In genomic region chr13:3221622-3222021, GRCm38 (mm10) we compare ENCODE assay signal across 13 mouse cellular contexts.
A peak's percentile ranks its signal among the peaks of the same experiment; 100 is the strongest.
DNase-seq lines count a peak whose midpoint lies in the region; ATAC-seq and TF ChIP-seq lines count a peak whose summit lies in the region.
"Had no signal": no experiment of that assay in that cellular context is flagged by ENCODE, and none has a peak within 500 bp of the region (broad histone marks: within the 10 kb centered on the region; RNA-seq: fewer than 3 reads in every experiment).

No protein-coding gene starts in this region.

- peak overlapping the region; percentile 42 for H3K4me2 ChIP-seq in forebrain, embryonic 13.5 days
- peak overlapping the region; percentile 43 for H3K4me2 ChIP-seq in hindbrain, embryonic 14.5 days (replicated peaks)
- H3K4me2 ChIP-seq in neural tube, embryonic 12.5 days (replicated peaks): peak overlapping the region; percentile 31
- H3K4me2 ChIP-seq: embryonic facial prominence, embryonic 15.5 days; liver, embryonic 11.5 days had no signal

- no peaks in the 10 kb centered on the region for H3K27me3 ChIP-seq in forebrain, embryonic 13.5 days
- H3K27me3 ChIP-seq in hindbrain, embryonic 14.5 days (ENCODE audit: control insufficient read depth, insufficient read depth, low read length): no peaks in the 10 kb centered on the region
- H3K27me3 ChIP-seq in neural tube, embryonic 12.5 days (replicated peaks): no peaks in the 10 kb centered on the region
- H3K27me3 ChIP-seq in kidney, adult 2 months (replicated peaks; ENCODE audit: control insufficient read depth, insufficient read depth, low read length): no peaks in the 10 kb centered on the region
- H3K27me3 ChIP-seq: embryonic facial prominence, embryonic 15.5 days; megakaryocyte, embryonic 14.5 days had no signal

- no peak overlapping the region for H3K27ac ChIP-seq in forebrain, embryonic 13.5 days
- H3K27ac ChIP-seq in hindbrain, embryonic 14.5 days: no peak overlapping the region
- H3K27ac ChIP-seq in neural tube, embryonic 12.5 days: no peak overlapping the region
- no peak overlapping the region for H3K27ac ChIP-seq in kidney, adult 2 months (ENCODE audit: insufficient read depth, low read depth, low read length)
- H3K27ac ChIP-seq: embryonic facial prominence, embryonic 15.5 days; heart, adult 2 months had no signal

- H3K9ac ChIP-seq in forebrain, embryonic 13.5 days: no peak overlapping the region
- H3K9ac ChIP-seq in hindbrain, embryonic 14.5 days: no peak overlapping the region
- H3K9ac ChIP-seq in neural tube, embryonic 12.5 days: no peak overlapping the region
- H3K9ac ChIP-seq: embryonic facial prominence, embryonic 15.5 days had no signal

- TF ChIP-seq CTCF in kidney, adult 2 months (conservative IDR thresholded peaks at IDR 0.05; ENCODE audit: insufficient read depth, insufficient read length, low read depth, low read length): no peak

- no peak for TF ChIP-seq POLR2A in kidney, adult 2 months (IDR thresholded peaks at IDR 0.05; ENCODE audit: low read depth, low read length)

- H3K4me1 ChIP-seq in forebrain, embryonic 13.5 days: no peaks in the 10 kb centered on the region
- H3K4me1 ChIP-seq in hindbrain, embryonic 14.5 days (replicated peaks; ENCODE audit: control insufficient read depth, insufficient read depth, low read length): no peaks in the 10 kb centered on the region
- H3K4me1 ChIP-seq in neural tube, embryonic 12.5 days: no peaks in the 10 kb centered on the region
- no peaks in the 10 kb centered on the region for H3K4me1 ChIP-seq in kidney, adult 2 months (ENCODE audit: control insufficient read depth, insufficient read depth, low read length)
- H3K4me1 ChIP-seq: embryonic facial prominence, embryonic 15.5 days; megakaryocyte, embryonic 14.5 days had no signal

- no peaks in the 10 kb centered on the region for H3K36me3 ChIP-seq in forebrain, embryonic 13.5 days (ENCODE audit: poor library complexity, severe bottlenecking)
- H3K36me3 ChIP-seq in hindbrain, embryonic 14.5 days (replicated peaks; ENCODE audit: control insufficient read depth, insufficient read depth): no peaks in the 10 kb centered on the region
- no peaks in the 10 kb centered on the region for H3K36me3 ChIP-seq in neural tube, embryonic 12.5 days
- H3K36me3 ChIP-seq in kidney, adult 2 months (ENCODE audit: control insufficient read depth, insufficient read depth, low read length): no peaks in the 10 kb centered on the region
- H3K36me3 ChIP-seq: embryonic facial prominence, embryonic 15.5 days had no signal

- 0 out of 2 replicates have a peak, but pooled peaks cover 4% of the 10 kb centered on the region for H3K9me3 ChIP-seq in forebrain, embryonic 13.5 days (replicated peaks)
- no peaks in the 10 kb centered on the region for H3K9me3 ChIP-seq in hindbrain, embryonic 14.5 days (ENCODE audit: control insufficient read depth, low read length)
- no peaks in the 10 kb centered on the region; the same call in 1 of the 2 replicates for H3K9me3 ChIP-seq in neural tube, embryonic 12.5 days
- H3K9me3 ChIP-seq: embryonic facial prominence, embryonic 15.5 days had no signal

- peak overlapping the region; percentile 6; the same call in 1 of the 2 replicates for H3K4me3 ChIP-seq in forebrain, embryonic 13.5 days
- H3K4me3 ChIP-seq in hindbrain, embryonic 14.5 days (replicated peaks; ENCODE audit: low read length): peak overlapping the region; percentile 16; the same call in 1 of the 2 replicates
- no peak overlapping the region for H3K4me3 ChIP-seq in neural tube, embryonic 12.5 days
- H3K4me3 ChIP-seq in kidney, adult 2 months (ENCODE audit: insufficient read depth, low read depth, low read length): no peak overlapping the region
- H3K4me3 ChIP-seq: embryonic facial prominence, embryonic 15.5 days; heart, adult 2 months; megakaryocyte, embryonic 14.5 days had no signal

- intact Hi-C loops in heart, postnatal 10 days (cut with DNase I): no loop called here

- peak; percentile 19; the same call in 1 of the 2 replicates for ATAC-seq in forebrain, embryonic 13.5 days
- ATAC-seq in hindbrain, embryonic 14.5 days (ENCODE audit: low FRiP score): peak; percentile 53; the same call in 1 of the 2 replicates
- ATAC-seq in neural tube, embryonic 12.5 days (ENCODE audit: low FRiP score, low read depth): no peak
- ATAC-seq in erythroblast, adult 5-6 weeks (replicated peaks; ENCODE audit: low FRiP score, poor library complexity, severe bottlenecking): no peak

- 64% methylated on average over 16 of the region's 16 CpGs for WGBS in forebrain, embryonic 13.5 days
- 48% methylated on average over 16 of the region's 16 CpGs for WGBS in hindbrain, embryonic 14.5 days
- 60% methylated on average over 16 of the region's 16 CpGs for WGBS in neural tube, embryonic 12.5 days
- WGBS in kidney, adult 2 months: 75% methylated on average over 16 of the region's 16 CpGs

- DNase-seq in retina, postnatal 1 day: peak; percentile 1
- no peak for DNase-seq in retina, embryonic 14.5 days (ENCODE audit: low spot score)
- DNase-seq in hindbrain, embryonic 14.5 days (ENCODE audit: low spot score): no peak
- no peak for DNase-seq in kidney, adult 2 months
- no peak for DNase-seq in heart, postnatal 10 days
- DNase-seq: cerebellum, adult 11 months; heart, adult 2 months had no signal

Comparison
In these comparisons a context has a peak if more than half of its experiments do, and no peak if none do; other contexts are left out.
1. ATAC-seq: peak in forebrain, embryonic 13.5 days (single experiment) and hindbrain, embryonic 14.5 days (single experiment); none in neural tube, embryonic 12.5 days (single experiment) and erythroblast, adult 5-6 weeks (single experiment).
2. H3K4me3 ChIP-seq: peak in forebrain, embryonic 13.5 days (single experiment) and hindbrain, embryonic 14.5 days (single experiment); none in neural tube, embryonic 12.5 days (single experiment) and kidney, adult 2 months (single experiment).
3. Peak in every context shown above with its lines, with median percentiles within 50 percentile points of each other: H3K4me2 ChIP-seq.